Mouse (Mus musculus): Measurements from ENCODE around the gene Mex3b.

- TF ChIP-seq POLR2A (IDR thresholded peaks at IDR 0.05; ENCODE audit: insufficient read depth, low read length): no peak
- TF ChIP-seq EP300 (IDR thresholded peaks at IDR 0.05; ENCODE audit: insufficient read depth, low read depth, low read length): no peak
Observed at GRCm38 (mm10) chr7:82869231-82870147, 2.4 kb downstream of the Mex3b start.

Data from ES-Bruce4 (cell line).